10 mouse cellular contexts compared by ENCODE assay signal in the genomic region with DNA sequence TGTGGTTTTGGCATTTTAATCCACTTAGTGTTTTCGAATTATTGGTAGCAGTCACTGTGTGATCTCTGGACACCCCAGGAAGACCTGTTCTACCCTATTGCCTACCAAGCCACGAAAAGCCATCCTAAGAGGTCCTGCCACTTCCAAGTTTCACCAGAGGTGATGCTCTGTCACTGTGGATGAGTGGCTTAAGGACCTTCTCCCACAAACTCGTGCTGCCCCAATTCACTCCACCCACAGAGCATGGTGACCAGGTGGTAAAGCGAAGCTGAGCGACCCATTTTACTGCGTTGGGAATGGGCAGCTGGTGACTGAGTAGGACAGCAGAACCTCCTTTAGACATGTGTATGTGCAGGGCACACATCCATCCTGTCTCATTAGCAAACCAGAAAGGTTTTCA. TPM values are rescaled to one million over a fixed set of nuclear protein-coding genes. Genes with fewer than 3 reads are reported as not detected.
A peak's percentile ranks its signal among the peaks of the same experiment; 100 is the strongest.
DNase-seq lines count a peak whose midpoint lies in the region; ATAC-seq and TF ChIP-seq lines count a peak whose summit lies in the region.
"Had no signal": no experiment of that assay in that cellular context is flagged by ENCODE, and none has a peak within 500 bp of the region (broad histone marks: within the 10 kb centered on the region; RNA-seq: fewer than 3 reads in every experiment).

No protein-coding gene starts in this region.

- H3K9ac ChIP-seq in forebrain, postnatal 0 days: no peak overlapping the region
- no peak overlapping the region for H3K9ac ChIP-seq in forebrain, embryonic 12.5 days
- no peak overlapping the region for H3K9ac ChIP-seq in limb, embryonic 12.5 days (replicated peaks)
- H3K9ac ChIP-seq: lung, embryonic 15.5 days; stomach, embryonic 15.5 days had no signal

- H3K36me3 ChIP-seq in forebrain, postnatal 0 days (ENCODE audit: insufficient read depth): peaks cover 21% of the 10 kb centered on the region
- H3K36me3 ChIP-seq in forebrain, embryonic 12.5 days (replicated peaks): peaks cover 26% of the 10 kb centered on the region
- H3K36me3 ChIP-seq in limb, embryonic 12.5 days: peaks cover 36% of the 10 kb centered on the region

- no peak overlapping the region for H3K4me3 ChIP-seq in forebrain, postnatal 0 days (ENCODE audit: low read depth, low read length)
- no peak overlapping the region for H3K4me3 ChIP-seq in forebrain, embryonic 12.5 days (replicated peaks)
- no peak overlapping the region for H3K4me3 ChIP-seq in layer of hippocampus, adult 2 months
- H3K4me3 ChIP-seq in limb, embryonic 12.5 days (replicated peaks): no peak overlapping the region
- H3K4me3 ChIP-seq: lung, embryonic 15.5 days; stomach, embryonic 15.5 days had no signal

- peak; percentile 68 for TF ChIP-seq CTCF in forebrain, postnatal 0 days (IDR thresholded peaks at IDR 0.05; ENCODE audit: low read depth)
- peak; percentile 46 for TF ChIP-seq CTCF in layer of hippocampus, adult 2 months (conservative IDR thresholded peaks at IDR 0.05)

- no peaks in the 10 kb centered on the region for H3K9me3 ChIP-seq in forebrain, postnatal 0 days (ENCODE audit: low read length)
- H3K9me3 ChIP-seq in forebrain, embryonic 12.5 days: no peaks in the 10 kb centered on the region
- H3K9me3 ChIP-seq in limb, embryonic 12.5 days: no peaks in the 10 kb centered on the region
- H3K9me3 ChIP-seq: lung, embryonic 15.5 days; stomach, embryonic 15.5 days had no signal

- H3K4me2 ChIP-seq in forebrain, postnatal 0 days (ENCODE audit: low read depth): no peak overlapping the region
- no peak overlapping the region for H3K4me2 ChIP-seq in forebrain, embryonic 12.5 days
- H3K4me2 ChIP-seq in limb, embryonic 12.5 days: peak overlapping the region; percentile 13
- H3K4me2 ChIP-seq: lung, embryonic 15.5 days; stomach, embryonic 15.5 days had no signal

- H3K27ac ChIP-seq in forebrain, postnatal 0 days (ENCODE audit: low read depth, low read length): no peak overlapping the region
- H3K27ac ChIP-seq in forebrain, embryonic 12.5 days: no peak overlapping the region
- 0 out of 2 replicates have a peak overlapping the region, but pooled peaks have one; percentile 28 for H3K27ac ChIP-seq in layer of hippocampus, adult 2 months
- 0 out of 2 replicates have a peak overlapping the region, but pooled peaks have one; percentile 9 for H3K27ac ChIP-seq in limb, embryonic 12.5 days
- H3K27ac ChIP-seq: lung, embryonic 15.5 days; stomach, embryonic 15.5 days had no signal

- DNase-seq in forebrain, postnatal 0 days: peak; percentile 36
- DNase-seq in layer of hippocampus, adult 2 months (ENCODE audit: low spot score in 2 of 2): no peak
- DNase-seq in layer of hippocampus, postnatal 25 days (ENCODE audit: extremely low spot score in 1 of 2, low spot score in 1 of 2): no peak
- DNase-seq in R1 (ENCODE audit: low read depth, low spot score): peak; percentile 73
- DNase-seq in ovary, postnatal 10 days (ENCODE audit: low spot score): no peak

- H3K4me1 ChIP-seq in forebrain, postnatal 0 days (ENCODE audit: insufficient read depth): no peaks in the 10 kb centered on the region
- H3K4me1 ChIP-seq in forebrain, embryonic 12.5 days: peaks cover 22% of the 10 kb centered on the region
- peaks cover 34% of the 10 kb centered on the region for H3K4me1 ChIP-seq in limb, embryonic 12.5 days (replicated peaks)

- WGBS in forebrain, postnatal 0 days: 76% methylated on average over 6 of the region's 6 CpGs
- 78% methylated on average over 6 of the region's 6 CpGs for WGBS in forebrain, embryonic 12.5 days
- WGBS in limb, embryonic 12.5 days: 70% methylated on average over 6 of the region's 6 CpGs

- H3K27me3 ChIP-seq in forebrain, postnatal 0 days (ENCODE audit: insufficient read depth, low read length): no peaks in the 10 kb centered on the region
- no peaks in the 10 kb centered on the region for H3K27me3 ChIP-seq in forebrain, embryonic 12.5 days
- peaks cover 22% of the 10 kb centered on the region for H3K27me3 ChIP-seq in limb, embryonic 12.5 days
- H3K27me3 ChIP-seq: lung, embryonic 15.5 days; stomach, embryonic 15.5 days had no signal

- ATAC-seq in forebrain, postnatal 0 days: peak; percentile 46
- ATAC-seq in forebrain, embryonic 12.5 days (ENCODE audit: low FRiP score): no peak; the same call in 1 of the 2 replicates
- ATAC-seq in limb, embryonic 12.5 days (ENCODE audit: insufficient number of reproducible peaks, insufficient read depth, low FRiP score, low TSS enrichment, low read depth): no peak
- ATAC-seq in monocyte, adult 5-6 weeks (replicated peaks; ENCODE audit: insufficient number of reproducible peaks, low FRiP score, low TSS enrichment, poor library complexity, severe bottlenecking): no peak

RNA-seq across cellular contexts. Expression of a gene that starts 27.7 kb away (rescaled TPM):
- total RNA-seq in forebrain, postnatal 0 days (2014; rRNA removed): 2.9 and 3.4 TPM in 2 replicates
- 1.1 and 1.4 TPM in 2 replicates for polyA plus RNA-seq in forebrain, postnatal 0 days (2015; fragmentation: Nextera tagmentation; extraction: Ambion mirVana)
- 4.6 and 7.2 TPM in 2 replicates for polyA plus RNA-seq in forebrain, embryonic 12.5 days (2016; fragmentation: Nextera tagmentation; extraction: Ambion mirVana)
- total RNA-seq in layer of hippocampus, adult 2 months (2021): 1 to 10 TPM; 2.3 to 3.3 TPM
- 1 to 10 TPM; 2.7 to 3.4 TPM for total RNA-seq in layer of hippocampus, postnatal 25 days (2021)
- 4.3 and 5.1 TPM in 2 replicates for polyA plus RNA-seq in limb, embryonic 12.5 days (2016; fragmentation: Nextera tagmentation; extraction: Ambion mirVana)
- total RNA-seq in monocyte, adult 5-6 weeks (2017): not detected in 3 replicates

RNA-seq across cellular contexts. Expression of a gene that starts 49.2 kb away (rescaled TPM):
- total RNA-seq in forebrain, postnatal 0 days (2014; rRNA removed): 35.5 and 41.4 TPM in 2 replicates
- 36.9 and 47.0 TPM in 2 replicates for polyA plus RNA-seq in forebrain, postnatal 0 days (2015; fragmentation: Nextera tagmentation; extraction: Ambion mirVana)
- 91.8 and 95.1 TPM in 2 replicates for polyA plus RNA-seq in forebrain, embryonic 12.5 days (2016; fragmentation: Nextera tagmentation; extraction: Ambion mirVana)
- total RNA-seq in layer of hippocampus, adult 2 months (2021): 10 to 100 TPM; 44.7 to 49.4 TPM
- 10 to 100 TPM; 37.7 to 42.4 TPM for total RNA-seq in layer of hippocampus, postnatal 25 days (2021)
- 83.4 and 83.8 TPM in 2 replicates for polyA plus RNA-seq in limb, embryonic 12.5 days (2016; fragmentation: Nextera tagmentation; extraction: Ambion mirVana)
- 99.5 to 152 TPM (median 121 TPM) in 3 replicates for total RNA-seq in monocyte, adult 5-6 weeks (2017)

Comparison
In these comparisons a context has a peak if more than half of its experiments do, and no peak if none do; other contexts are left out.
1. DNase-seq: peak in forebrain, postnatal 0 days (single experiment) and R1 (single experiment); none in layer of hippocampus, adult 2 months (0 of 2), layer of hippocampus, postnatal 25 days (0 of 2) and ovary, postnatal 10 days (single experiment).
2. H3K27ac ChIP-seq: peak in layer of hippocampus, adult 2 months (single experiment) and limb, embryonic 12.5 days (single experiment); none in forebrain, postnatal 0 days (single experiment) and forebrain, embryonic 12.5 days (single experiment).